Mouse (Mus musculus): ENCODE results near the gene Fam189a1. TPM values are rescaled to one million over a fixed set of nuclear protein-coding genes. Genes with fewer than 3 reads are reported as not detected.

Fam189a1 gene
- polyA plus RNA-seq, 1 experiment = 0.05 TPM

GRCm38 (mm10) chr7:64855976-64856375, 300.4 kb downstream of the Fam189a1 start:
- no peak for DNase-seq
- H3K4me1 ChIP-seq (ENCODE audit: control insufficient read depth, insufficient read depth, low read length) = no peaks in the 10 kb centered on the region

GRCm38 (mm10) chr7:64855389-64855927, 300.9 kb downstream of the Fam189a1 start:
- Histone ChIP-seq H3K27ac (ENCODE audit: insufficient read depth, low read depth, low read length) (no peak overlapping the region), H3K4me1 (ENCODE audit: control insufficient read depth, insufficient read depth, low read length) (no peaks in the 10 kb centered on the region), H3K36me3 (ENCODE audit: control insufficient read depth, insufficient read depth, low read length) (no peaks in the 10 kb centered on the region), H3K4me3 (ENCODE audit: insufficient read depth, low read depth, low read length) (no peak overlapping the region), H3K27me3 (replicated peaks; ENCODE audit: control insufficient read depth, insufficient read depth, low read length) (no peaks in the 10 kb centered on the region)
- 90% methylated on average over 5 of the region's 10 CpGs for WGBS
- no peak for TF ChIP-seq POLR2A (IDR thresholded peaks at IDR 0.05; ENCODE audit: low read depth, low read length)
- no peak for TF ChIP-seq CTCF (conservative IDR thresholded peaks at IDR 0.05; ENCODE audit: insufficient read depth, insufficient read length, low read depth, low read length)
- no peak for DNase-seq

More at GRCm38 (mm10) chr7:64855976-64856375, 300.4 kb downstream of the Fam189a1 start:
- no peak overlapping the region for H3K27ac ChIP-seq (ENCODE audit: insufficient read depth, low read depth, low read length)
- H3K27me3 ChIP-seq (replicated peaks; ENCODE audit: control insufficient read depth, insufficient read depth, low read length) = no peaks in the 10 kb centered on the region
- H3K36me3 ChIP-seq (ENCODE audit: control insufficient read depth, insufficient read depth, low read length) = no peaks in the 10 kb centered on the region
- 55% methylated on average over 15 of the region's 15 CpGs for WGBS
- H3K4me3 ChIP-seq (ENCODE audit: insufficient read depth, low read depth, low read length) = no peak overlapping the region
- TF ChIP-seq CTCF (conservative IDR thresholded peaks at IDR 0.05; ENCODE audit: insufficient read depth, insufficient read length, low read depth, low read length) = no peak
- TF ChIP-seq POLR2A (IDR thresholded peaks at IDR 0.05; ENCODE audit: low read depth, low read length) = no peak

GRCm38 (mm10) chr7:64850791-64851190, 305.6 kb downstream of the Fam189a1 start:
- 21% methylated on average over 3 of the region's 3 CpGs for WGBS
- no peaks in the 10 kb centered on the region; the same call in 1 of the 2 replicates for H3K27me3 ChIP-seq (replicated peaks; ENCODE audit: control insufficient read depth, insufficient read depth, low read length)
- TF ChIP-seq POLR2A (IDR thresholded peaks at IDR 0.05; ENCODE audit: low read depth, low read length) = no peak
- no peak for TF ChIP-seq CTCF (conservative IDR thresholded peaks at IDR 0.05; ENCODE audit: insufficient read depth, insufficient read length, low read depth, low read length)
- peak; percentile 18 for DNase-seq
- no peaks in the 10 kb centered on the region for H3K36me3 ChIP-seq (ENCODE audit: control insufficient read depth, insufficient read depth, low read length)
- no peak overlapping the region for H3K4me3 ChIP-seq (ENCODE audit: insufficient read depth, low read depth, low read length)
- H3K27ac ChIP-seq (ENCODE audit: insufficient read depth, low read depth, low read length) = no peak overlapping the region
- H3K4me1 ChIP-seq (ENCODE audit: control insufficient read depth, insufficient read depth, low read length) = no peaks in the 10 kb centered on the region

GRCm38 (mm10) chr7:64847366-64847899, 308.9 kb downstream of the Fam189a1 start:
- H3K27ac ChIP-seq (ENCODE audit: insufficient read depth, low read depth, low read length) = no peak overlapping the region
- TF ChIP-seq CTCF (conservative IDR thresholded peaks at IDR 0.05; ENCODE audit: insufficient read depth, insufficient read length, low read depth, low read length) (no peak), POLR2A (IDR thresholded peaks at IDR 0.05; ENCODE audit: low read depth, low read length) (no peak)
- 67% methylated on average over 5 of the region's 5 CpGs for WGBS
- H3K36me3 ChIP-seq (ENCODE audit: control insufficient read depth, insufficient read depth, low read length) = no peaks in the 10 kb centered on the region
- H3K27me3 ChIP-seq (replicated peaks; ENCODE audit: control insufficient read depth, insufficient read depth, low read length) = no peaks in the 10 kb centered on the region; the same call in 1 of the 2 replicates
- H3K4me1 ChIP-seq (ENCODE audit: control insufficient read depth, insufficient read depth, low read length) = no peaks in the 10 kb centered on the region
- DNase-seq = no peak
- H3K4me3 ChIP-seq (ENCODE audit: insufficient read depth, low read depth, low read length) = no peak overlapping the region

- TF ChIP-seq POLR2A (IDR thresholded peaks at IDR 0.05; ENCODE audit: low read depth, low read length) (no peak), CTCF (conservative IDR thresholded peaks at IDR 0.05; ENCODE audit: insufficient read depth, insufficient read length, low read depth, low read length) (no peak)
- DNase-seq = no peak
- no peaks in the 10 kb centered on the region for H3K36me3 ChIP-seq (ENCODE audit: control insufficient read depth, insufficient read depth, low read length)
- H3K4me3 ChIP-seq (ENCODE audit: insufficient read depth, low read depth, low read length) = no peak overlapping the region
- no peaks in the 10 kb centered on the region for H3K4me1 ChIP-seq (ENCODE audit: control insufficient read depth, insufficient read depth, low read length)
- H3K27me3 ChIP-seq (replicated peaks; ENCODE audit: control insufficient read depth, insufficient read depth, low read length) = no peaks in the 10 kb centered on the region; the same call in 1 of the 2 replicates
- WGBS = 84% methylated on average over 3 of the region's 3 CpGs
- no peak overlapping the region for H3K27ac ChIP-seq (ENCODE audit: insufficient read depth, low read depth, low read length)
These were observed 310.3 kb downstream of the Fam189a1 start for GRCm38 (mm10) chr7:64846061-64846460.

GRCm38 (mm10) chr7:64840946-64841659, 315.3 kb downstream of the Fam189a1 start:
- no peak overlapping the region for H3K27ac ChIP-seq (ENCODE audit: insufficient read depth, low read depth, low read length)
- TF ChIP-seq POLR2A (IDR thresholded peaks at IDR 0.05; ENCODE audit: low read depth, low read length) = no peak
- TF ChIP-seq CTCF (conservative IDR thresholded peaks at IDR 0.05; ENCODE audit: insufficient read depth, insufficient read length, low read depth, low read length) = no peak
- no peaks in the 10 kb centered on the region for H3K36me3 ChIP-seq (ENCODE audit: control insufficient read depth, insufficient read depth, low read length)
- no peaks in the 10 kb centered on the region for H3K27me3 ChIP-seq (replicated peaks; ENCODE audit: control insufficient read depth, insufficient read depth, low read length)
- DNase-seq = no peak
- WGBS = 60% methylated on average over 10 of the region's 10 CpGs
- H3K4me1 ChIP-seq (ENCODE audit: control insufficient read depth, insufficient read depth, low read length) = no peaks in the 10 kb centered on the region
- no peak overlapping the region for H3K4me3 ChIP-seq (ENCODE audit: insufficient read depth, low read depth, low read length)

GRCm38 (mm10) chr7:64840576-64840895, 315.8 kb downstream of the Fam189a1 start:
- WGBS = 77% methylated on average over 1 of the region's 1 CpGs

More at GRCm38 (mm10) chr7:64840576-64840895, 315.8 kb downstream of the Fam189a1 start:
- Histone ChIP-seq H3K36me3 (ENCODE audit: control insufficient read depth, insufficient read depth, low read length) (no peaks in the 10 kb centered on the region), H3K4me1 (ENCODE audit: control insufficient read depth, insufficient read depth, low read length) (no peaks in the 10 kb centered on the region), H3K27ac (ENCODE audit: insufficient read depth, low read depth, low read length) (no peak overlapping the region), H3K27me3 (replicated peaks; ENCODE audit: control insufficient read depth, insufficient read depth, low read length) (no peaks in the 10 kb centered on the region), H3K4me3 (ENCODE audit: insufficient read depth, low read depth, low read length) (no peak overlapping the region)
- TF ChIP-seq CTCF (conservative IDR thresholded peaks at IDR 0.05; ENCODE audit: insufficient read depth, insufficient read length, low read depth, low read length) (no peak), POLR2A (IDR thresholded peaks at IDR 0.05; ENCODE audit: low read depth, low read length) (no peak)
- no peak for DNase-seq

All from kidney, adult 2 months (tissue).